Comparison of ENCODE assay signal across 29 mouse cellular contexts in the genomic region with DNA sequence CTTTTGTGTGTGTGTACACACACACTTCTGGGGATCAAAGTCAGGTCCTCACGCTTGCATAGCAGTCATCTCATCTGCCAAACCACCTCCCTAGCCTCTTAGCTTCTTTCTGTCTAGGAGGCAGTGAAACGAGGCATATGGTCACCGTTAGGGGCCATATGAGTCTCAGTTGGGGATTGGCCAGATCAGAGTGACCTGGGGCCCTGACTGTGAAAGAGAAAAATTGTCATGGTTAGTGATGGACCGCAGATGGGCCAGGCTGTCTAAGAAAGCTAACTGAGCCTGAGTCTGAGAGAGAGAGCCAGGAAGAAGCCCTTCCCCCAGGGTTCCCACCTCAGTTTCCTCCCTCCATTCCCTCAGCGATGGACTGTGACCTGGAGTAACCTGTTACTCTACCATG.
DNase-seq lines count a peak whose midpoint lies in the region; ATAC-seq lines count a peak whose summit lies in the region.
"Had no signal": no experiment of that assay in that cellular context is flagged by ENCODE, and none has a peak within 500 bp of the region (broad histone marks: within the 10 kb centered on the region; RNA-seq: fewer than 3 reads in every experiment).

No protein-coding gene starts in this region.

- no peaks in the 10 kb centered on the region for H3K36me3 ChIP-seq in kidney, embryonic 15.5 days
- H3K36me3 ChIP-seq: embryonic facial prominence, embryonic 13.5 days; forebrain, embryonic 10.5 days; forebrain, embryonic 15.5 days; midbrain, embryonic 12.5 days; neural tube, embryonic 12.5 days had no signal

- peak; percentile 0 for DNase-seq in cerebellum, adult 9-10 months
- no peak for DNase-seq in cerebellum, adult 11-12 months
- peak; percentile 64 for DNase-seq in heart, adult 11 months
- no peak for DNase-seq in heart, adult 18-20 months
- peak; percentile 53 to 54 for DNase-seq in kidney, postnatal 4 days
- peak; percentile 12 for DNase-seq in lung, postnatal 36 days
- DNase-seq: adrenal gland, adult 2 months; adrenal gland, postnatal 36 days; cerebellum, adult 8-10 months; gastrocnemius, adult 2 months; gastrocnemius, postnatal 36 days; kidney, adult 8-10 months; layer of hippocampus, adult 9-11 months; liver; right cerebral cortex, adult 18-20 months; spleen, adult 18-20 months; thymus, postnatal 14 days had no signal

- no peaks in the 10 kb centered on the region for H3K9me3 ChIP-seq in kidney, embryonic 15.5 days (replicated peaks)
- H3K9me3 ChIP-seq: embryonic facial prominence, embryonic 13.5 days; forebrain, embryonic 10.5 days; forebrain, embryonic 15.5 days; midbrain, embryonic 12.5 days; neural tube, embryonic 12.5 days had no signal

- H3K4me2 ChIP-seq in kidney, embryonic 15.5 days: no peak overlapping the region
- H3K4me2 ChIP-seq: embryonic facial prominence, embryonic 13.5 days; forebrain, embryonic 15.5 days; midbrain, embryonic 12.5 days; neural tube, embryonic 12.5 days had no signal

- WGBS in kidney, embryonic 15.5 days: 49% methylated on average over 5 of the region's 5 CpGs

- no peaks in the 10 kb centered on the region for H3K4me1 ChIP-seq in kidney, embryonic 15.5 days
- H3K4me1 ChIP-seq: forebrain, embryonic 15.5 days; megakaryocyte, embryonic 14.5 days; midbrain, embryonic 12.5 days; neural tube, embryonic 12.5 days had no signal

- no peak overlapping the region for H3K4me3 ChIP-seq in kidney, embryonic 15.5 days (replicated peaks)
- H3K4me3 ChIP-seq: embryonic facial prominence, embryonic 13.5 days; forebrain, embryonic 10.5 days; forebrain, embryonic 15.5 days; gastrocnemius, adult 2 months; megakaryocyte, embryonic 14.5 days; midbrain, embryonic 12.5 days; myocyte; neural tube, embryonic 12.5 days had no signal

- no peak for ATAC-seq in kidney, embryonic 15.5 days (replicated peaks; ENCODE audit: low FRiP score)
- ATAC-seq: activated CD4-positive, CD25-positive, alpha-beta regulatory T cell, adult 4 months; forebrain, embryonic 15.5 days; hindbrain, embryonic 16.5 days had no signal

- H3K9ac ChIP-seq in kidney, embryonic 15.5 days: no peak overlapping the region
- H3K9ac ChIP-seq: embryonic facial prominence, embryonic 13.5 days; forebrain, embryonic 15.5 days; liver, embryonic 14.5 days; midbrain, embryonic 12.5 days; neural tube, embryonic 12.5 days had no signal

- no peaks in the 10 kb centered on the region for H3K27me3 ChIP-seq in kidney, embryonic 15.5 days
- H3K27me3 ChIP-seq: CH12.LX; embryonic facial prominence, embryonic 13.5 days; midbrain, embryonic 12.5 days; neural tube, embryonic 12.5 days had no signal

- H3K27ac ChIP-seq in kidney, embryonic 15.5 days: no peak overlapping the region
- H3K27ac ChIP-seq: embryonic facial prominence, embryonic 13.5 days; forebrain, embryonic 10.5 days; forebrain, embryonic 15.5 days; gastrocnemius, adult 2 months; liver, embryonic 14.5 days; midbrain, embryonic 12.5 days; neural tube, embryonic 12.5 days had no signal

Comparison
In these comparisons a context has a peak if more than half of its experiments do, and no peak if none do; other contexts are left out.
1. DNase-seq: peak in cerebellum, adult 9-10 months (single experiment), heart, adult 11 months (single experiment), kidney, postnatal 4 days (2 of 2) and lung, postnatal 36 days (single experiment); none in cerebellum, adult 11-12 months (single experiment) and heart, adult 18-20 months (0 of 2).